15 mouse cellular contexts compared by ENCODE assay signal in genomic region chr6:117937222-117937932, GRCm38 (mm10). TPM values are rescaled to one million over a fixed set of nuclear protein-coding genes. Genes with fewer than 3 reads are reported as not detected.
DNase-seq lines count a peak whose midpoint lies in the region; ATAC-seq and TF ChIP-seq lines count a peak whose summit lies in the region.
"Had no signal": no experiment of that assay in that cellular context is flagged by ENCODE, and none has a peak within 500 bp of the region (broad histone marks: within the 10 kb centered on the region; RNA-seq: fewer than 3 reads in every experiment).

Gene Fxyd4 (minus strand): TSS chr6:117937692.

- no peaks in the 10 kb centered on the region for H3K79me2 ChIP-seq in MEL (ENCODE audit: control insufficient read depth, insufficient read depth, low read length, poor library complexity)

- H3K36me3 ChIP-seq in MEL (ENCODE audit: control insufficient read depth in 1 of 2, insufficient read depth in 2 of 2, low read length in 2 of 2) = no peaks in the 10 kb centered on the region
- H3K36me3 ChIP-seq: heart, embryonic 13.5 days; limb, embryonic 12.5 days; midbrain, embryonic 10.5 days; neural tube, embryonic 13.5 days had no signal

- TF ChIP-seq RAD21 in MEL (IDR thresholded peaks at IDR 0.05; ENCODE audit: low read depth, low read length) = no peak

- 0 out of 4 replicates have a peak, but pooled peaks cover 0 to 4% of the 10 kb centered on the region in 2 experiments for H3K4me1 ChIP-seq in MEL (ENCODE audit: control insufficient read depth in 1 of 2, insufficient read depth in 2 of 2, low read length in 2 of 2)
- H3K4me1 ChIP-seq: midbrain, embryonic 10.5 days; neural tube, embryonic 13.5 days had no signal

- no peaks in the 10 kb centered on the region for H3K9me3 ChIP-seq in MEL (replicated peaks; ENCODE audit: insufficient read depth, low read length)
- H3K9me3 ChIP-seq: heart, embryonic 13.5 days; limb, embryonic 12.5 days; midbrain, embryonic 10.5 days; neural tube, embryonic 13.5 days had no signal

- ATAC-seq in cerebellum, adult (ENCODE audit: insufficient number of reproducible peaks, low FRiP score, low TSS enrichment) = no peak
- ATAC-seq: forebrain, embryonic 14.5 days had no signal

- H3K27me3 ChIP-seq in MEL (ENCODE audit: control insufficient read depth in 1 of 2, insufficient read depth in 2 of 2, low read length in 2 of 2) = no peaks in the 10 kb centered on the region
- H3K27me3 ChIP-seq: heart, embryonic 13.5 days; limb, embryonic 12.5 days; neural tube, embryonic 13.5 days had no signal

- DNase-seq in cerebellum, adult 11-12 months = peak; percentile 30
- peak; percentile 28 for DNase-seq in MEL (ENCODE audit: low read depth, low spot score)
- peak; percentile 43 to 44 for DNase-seq in kidney, adult 8-10 months
- DNase-seq in lung, postnatal 10 days = peak; percentile 38
- no peak for DNase-seq in adrenal gland, adult 2 months
- DNase-seq in gastrocnemius, adult 8-10 months (ENCODE audit: low spot score in 2 of 2) = no peak
- DNase-seq in cerebellum, adult 9-11 months = no peak
- DNase-seq: right cerebral cortex, postnatal 14 days had no signal

- no peak for TF ChIP-seq CTCF in MEL (IDR thresholded peaks at IDR 0.05 in 2 of 3, conservative IDR thresholded peaks at IDR 0.05 in 1 of 3; ENCODE audit: control insufficient read depth in 1 of 3, insufficient read depth in 1 of 3, low read depth in 2 of 3, low read length in 3 of 3, poor library complexity in 1 of 3, severe bottlenecking in 1 of 3)

- no peak for TF ChIP-seq POLR2A in MEL (IDR thresholded peaks at IDR 0.05; ENCODE audit: control insufficient read depth in 1 of 2, insufficient read depth in 1 of 2, low read depth in 1 of 2, low read length in 2 of 2, poor library complexity in 1 of 2)

- H3K27ac ChIP-seq in MEL (ENCODE audit: control insufficient read depth, low read depth, low read length) = no peak within 1 kb of the TSS
- H3K27ac ChIP-seq: heart, embryonic 13.5 days; limb, embryonic 12.5 days; midbrain, embryonic 10.5 days; neural tube, embryonic 13.5 days had no signal

- no peak within 1 kb of the TSS for H3K9ac ChIP-seq in MEL (ENCODE audit: control insufficient read depth, low read depth, low read length, poor library complexity, severe bottlenecking)
- H3K9ac ChIP-seq: heart, embryonic 13.5 days; limb, embryonic 12.5 days; neural tube, embryonic 13.5 days had no signal

- no peak for TF ChIP-seq EP300 in MEL (IDR thresholded peaks at IDR 0.05; ENCODE audit: low read depth in 1 of 2, low read length in 2 of 2)

- H3K4me3 ChIP-seq in MEL (ENCODE audit: control insufficient read depth in 1 of 2, insufficient read depth in 1 of 2, low read depth in 2 of 2, low read length in 2 of 2) = no peak within 1 kb of the TSS
- H3K4me3 ChIP-seq: heart, embryonic 13.5 days; limb, embryonic 12.5 days; midbrain, embryonic 10.5 days; neural tube, embryonic 13.5 days had no signal

TF ChIP-seq in MEL, 35 proteins besides CTCF, POLR2A, EP300 and RAD21:
- no peak for TF ChIP-seq MAFK (IDR thresholded peaks at IDR 0.05; ENCODE audit: borderline replicate concordance, low read depth, low read length)
- TF ChIP-seq MXI1 (IDR thresholded peaks at IDR 0.05; ENCODE audit: low read depth, low read length) = no peak
- TF ChIP-seq NELFE (IDR thresholded peaks at IDR 0.05; ENCODE audit: low read depth, low read length) = no peak
- TF ChIP-seq CHD2 (IDR thresholded peaks at IDR 0.05; ENCODE audit: low read length) = no peak
- no peak for TF ChIP-seq USF1 (IDR thresholded peaks at IDR 0.05; ENCODE audit: low read depth, low read length)
- TF ChIP-seq MEF2A (IDR thresholded peaks at IDR 0.05; ENCODE audit: extremely low read depth, insufficient replicate concordance, low read depth, low read length, poor library complexity, severe bottlenecking) = no peak
- no peak for TF ChIP-seq ZMIZ1 (IDR thresholded peaks at IDR 0.05; ENCODE audit: low read depth, low read length)
- TF ChIP-seq SIN3A (IDR thresholded peaks at IDR 0.05; ENCODE audit: low read length) = no peak
- TF ChIP-seq GABPA (IDR thresholded peaks at IDR 0.05; ENCODE audit: low read depth, low read length) = no peak
- no peak for TF ChIP-seq E2F4 (IDR thresholded peaks at IDR 0.05; ENCODE audit: borderline replicate concordance, low read depth, low read length)
- no peak for TF ChIP-seq RCOR1 (IDR thresholded peaks at IDR 0.05; ENCODE audit: low read depth, low read length)

RNA-seq across cellular contexts. Expression of gene Fxyd4, which starts in this region (rescaled TPM):
- not detected in 2 replicates for total RNA-seq in MEL (2012; rRNA removed)
- polyA plus RNA-seq in MEL (2012; ENCODE audit: insufficient read depth in 1 of 2, insufficient read length in 2 of 2, low read depth in 1 of 2, low replicate concordance in 2 of 2, missing spikeins in 1 of 2) = under 1 TPM in 1 of 2 experiments, not detected in 1; 0.22 TPM
- not detected for total RNA-seq in adrenal gland, adult 2 months (2021)
- polyA plus RNA-seq in adrenal gland, adult 2 months (2012; rRNA removed) = not detected in 2 replicates
- total RNA-seq in gastrocnemius, adult 8-10 months (2022) = not detected
- polyA plus RNA-seq: large intestine, adult 2 months had no signal

Comparison
In these comparisons a context has a peak if more than half of its experiments do, and no peak if none do; other contexts are left out.
1. DNase-seq: peak in cerebellum, adult 11-12 months (single experiment), kidney, adult 8-10 months (2 of 2) and lung, postnatal 10 days (single experiment); none in adrenal gland, adult 2 months (single experiment), gastrocnemius, adult 8-10 months (0 of 2) and cerebellum, adult 9-11 months (single experiment).
2. Peak in DNase-seq in MEL; RNA of the gene not detected or under 1 TPM.